Mouse (Mus musculus) spleen, adult 12 weeks (tissue): ENCODE results near the gene Gm973.

Source experiments
- DNase-seq: peaks from one replicate; pipeline ENCODE4 v3.0.0; 2022; ENCODE audit warnings: low spot score

Gene Gm973

GRCm38 (mm10) chr1:59492432-59492831 is 23.6 kb upstream of the Gm973 start:
- DNase-seq: no peak

GRCm38 (mm10) chr1:59495970-59496369 is 20.1 kb upstream of the Gm973 start:
- no peak for DNase-seq

- no peak for DNase-seq
Measured at GRCm38 (mm10) chr1:59497741-59498613, 18.1 kb upstream of the Gm973 start.

GRCm38 (mm10) chr1:59499327-59499726 is 16.7 kb upstream of the Gm973 start:
- DNase-seq: no peak

- no peak for DNase-seq
Measured at GRCm38 (mm10) chr1:59502355-59502754, 13.7 kb upstream of the Gm973 start.

- DNase-seq: no peak
Measured at GRCm38 (mm10) chr1:59503659-59504301, 12.3 kb upstream of the Gm973 start.

GRCm38 (mm10) chr1:59504302-59504700 is 11.8 kb upstream of the Gm973 start:
- DNase-seq: no peak

GRCm38 (mm10) chr1:59508463-59509139 is 7.5 kb upstream of the Gm973 start:
- DNase-seq: no peak

- no peak for DNase-seq
Measured at GRCm38 (mm10) chr1:59511566-59512270, 4.3 kb upstream of the Gm973 start.

- no peak for DNase-seq
Measured at GRCm38 (mm10) chr1:59520226-59520837, 4.3 kb downstream of the Gm973 start.

GRCm38 (mm10) chr1:59522456-59522855 is 6.4 kb downstream of the Gm973 start:
- no peak for DNase-seq

GRCm38 (mm10) chr1:59523378-59523958 is 7.4 kb downstream of the Gm973 start:
- no peak for DNase-seq

- no peak for DNase-seq
Measured at GRCm38 (mm10) chr1:59524071-59524470, 8.0 kb downstream of the Gm973 start.

- no peak for DNase-seq
Measured at GRCm38 (mm10) chr1:59524759-59525158, 8.7 kb downstream of the Gm973 start.

GRCm38 (mm10) chr1:59527219-59527618 is 11.2 kb downstream of the Gm973 start:
- DNase-seq: no peak

GRCm38 (mm10) chr1:59534976-59535810 is 19.1 kb downstream of the Gm973 start:
- DNase-seq: no peak

GRCm38 (mm10) chr1:59538381-59538780 is 22.3 kb downstream of the Gm973 start:
- DNase-seq: no peak

GRCm38 (mm10) chr1:59540537-59541148 is 24.6 kb downstream of the Gm973 start:
- no peak for DNase-seq

GRCm38 (mm10) chr1:59541271-59542020 is 25.4 kb downstream of the Gm973 start:
- DNase-seq: no peak
